Mouse (Mus musculus): ENCODE results near the gene Lrrc73. TPM values are rescaled to one million over a fixed set of nuclear protein-coding genes. Genes with fewer than 3 reads are reported as not detected.

Gene Lrrc73
- polyA plus RNA-seq, 1 experiment from 2014 or later: 0.73 TPM

GRCm38 (mm10) chr17:46275506-46275905 is 22.2 kb downstream of the Lrrc73 start:
- TF ChIP-seq CTCF (IDR thresholded peaks at IDR 0.05; ENCODE audit: low read depth) (no peak), EP300 (optimal IDR thresholded peaks at IDR 0.05) (no peak)
- Histone ChIP-seq H3K9ac (ENCODE audit: low read length) (no peak overlapping the region), H3K4me3 (ENCODE audit: low read depth, low read length) (no peak overlapping the region), H3K27me3 (ENCODE audit: control insufficient read depth, insufficient read depth, low read length) (no peaks in the 10 kb centered on the region), H3K4me2 (replicated peaks; ENCODE audit: low read depth) (no peak overlapping the region), H3K4me1 (replicated peaks; ENCODE audit: control insufficient read depth, insufficient read depth) (no peaks in the 10 kb centered on the region), H3K9me3 (ENCODE audit: control insufficient read depth, low read length) (no peaks in the 10 kb centered on the region), H3K36me3 (ENCODE audit: control insufficient read depth, insufficient read depth, low read length) (peaks cover 9% of the 10 kb centered on the region), H3K27ac (replicated peaks) (no peak overlapping the region)
- 86% methylated on average over 10 of the region's 10 CpGs for WGBS
- DNase-seq (ENCODE audit: low spot score): no peak
- no peak for ATAC-seq (ENCODE audit: low FRiP score, low TSS enrichment)

- DNase-seq (ENCODE audit: low spot score) (no peak), ATAC-seq (ENCODE audit: low FRiP score, low TSS enrichment) (no peak)
- H3K9ac ChIP-seq (ENCODE audit: low read length): no peak overlapping the region
- H3K4me2 ChIP-seq (replicated peaks; ENCODE audit: low read depth): no peak overlapping the region
- H3K27ac ChIP-seq (replicated peaks): 0 out of 2 replicates have a peak overlapping the region, but pooled peaks have one; percentile 30
- H3K27me3 ChIP-seq (ENCODE audit: control insufficient read depth, insufficient read depth, low read length): no peaks in the 10 kb centered on the region
- WGBS: 51% methylated on average over 4 of the region's 4 CpGs
- H3K36me3 ChIP-seq (ENCODE audit: control insufficient read depth, insufficient read depth, low read length): 0 out of 2 replicates have a peak, but pooled peaks cover 3% of the 10 kb centered on the region
- no peak overlapping the region for H3K4me3 ChIP-seq (ENCODE audit: low read depth, low read length)
- no peaks in the 10 kb centered on the region for H3K9me3 ChIP-seq (ENCODE audit: control insufficient read depth, low read length)
- H3K4me1 ChIP-seq (replicated peaks; ENCODE audit: control insufficient read depth, insufficient read depth): no peaks in the 10 kb centered on the region
- TF ChIP-seq EP300 (optimal IDR thresholded peaks at IDR 0.05) (no peak), CTCF (IDR thresholded peaks at IDR 0.05; ENCODE audit: low read depth) (no peak)
Observed at GRCm38 (mm10) chr17:46277586-46277985, 24.3 kb downstream of the Lrrc73 start.

GRCm38 (mm10) chr17:46278011-46278765 is 24.9 kb downstream of the Lrrc73 start:
- H3K4me1 ChIP-seq (replicated peaks; ENCODE audit: control insufficient read depth, insufficient read depth): 0 out of 2 replicates have a peak, but pooled peaks cover 1% of the 10 kb centered on the region

GRCm38 (mm10) chr17:46282483-46283123 is 29.3 kb downstream of the Lrrc73 start, which contains the start of gene Tjap1:
Gene Tjap1 (minus strand): TSS chr17:46283026.
- ATAC-seq (ENCODE audit: low FRiP score, low TSS enrichment) (peak; percentile 98), DNase-seq (ENCODE audit: low spot score) (peak; percentile 96)
- peak within 1 kb of the TSS; percentile 65 for H3K4me3 ChIP-seq (ENCODE audit: low read depth, low read length)
- H3K27me3 ChIP-seq (ENCODE audit: control insufficient read depth, insufficient read depth, low read length): no peaks in the 10 kb centered on the region
- 0 out of 2 replicates have a peak, but pooled peaks cover 2% of the 10 kb centered on the region for H3K4me1 ChIP-seq (replicated peaks; ENCODE audit: control insufficient read depth, insufficient read depth)
- peak within 1 kb of the TSS; percentile 76 for H3K9ac ChIP-seq (ENCODE audit: low read length)
- no peaks in the 10 kb centered on the region for H3K9me3 ChIP-seq (ENCODE audit: control insufficient read depth, low read length)
- TF ChIP-seq EP300 (optimal IDR thresholded peaks at IDR 0.05) (no peak), CTCF (IDR thresholded peaks at IDR 0.05; ENCODE audit: low read depth) (no peak)
- peak within 1 kb of the TSS; percentile 89 for H3K27ac ChIP-seq (replicated peaks)
- H3K4me2 ChIP-seq (replicated peaks; ENCODE audit: low read depth): peak within 1 kb of the TSS; percentile 89
- whole genome bisulfite sequencing: under 1% methylated on average over 37 of the region's 37 CpGs
- H3K36me3 ChIP-seq (ENCODE audit: control insufficient read depth, insufficient read depth, low read length): 0 out of 2 replicates have a peak, but pooled peaks cover 3% of the 10 kb centered on the region

More at GRCm38 (mm10) chr17:46278011-46278765, 24.9 kb downstream of the Lrrc73 start:
- WGBS: 61% methylated on average over 12 of the region's 12 CpGs
- DNase-seq (ENCODE audit: low spot score): no peak
- Histone ChIP-seq H3K9me3 (ENCODE audit: control insufficient read depth, low read length) (no peaks in the 10 kb centered on the region), H3K36me3 (ENCODE audit: control insufficient read depth, insufficient read depth, low read length) (0 out of 2 replicates have a peak, but pooled peaks cover 3% of the 10 kb centered on the region), H3K4me3 (ENCODE audit: low read depth, low read length) (no peak overlapping the region), H3K27ac (replicated peaks) (0 out of 2 replicates have a peak overlapping the region, but pooled peaks have one; percentile 45), H3K9ac (ENCODE audit: low read length) (no peak overlapping the region), H3K27me3 (ENCODE audit: control insufficient read depth, insufficient read depth, low read length) (no peaks in the 10 kb centered on the region), H3K4me2 (replicated peaks; ENCODE audit: low read depth) (no peak overlapping the region)
- no peak for TF ChIP-seq CTCF (IDR thresholded peaks at IDR 0.05; ENCODE audit: low read depth)
- ATAC-seq (ENCODE audit: low FRiP score, low TSS enrichment): no peak

GRCm38 (mm10) chr17:46283140-46283539 is 29.8 kb downstream of the Lrrc73 start:
- Histone ChIP-seq H3K9me3 (ENCODE audit: control insufficient read depth, low read length) (no peaks in the 10 kb centered on the region), H3K4me2 (replicated peaks; ENCODE audit: low read depth) (peak overlapping the region; percentile 89), H3K4me3 (ENCODE audit: low read depth, low read length) (peak overlapping the region; percentile 65), H3K9ac (ENCODE audit: low read length) (no peak overlapping the region), H3K27ac (replicated peaks) (no peak overlapping the region), H3K27me3 (ENCODE audit: control insufficient read depth, insufficient read depth, low read length) (no peaks in the 10 kb centered on the region), H3K4me1 (replicated peaks; ENCODE audit: control insufficient read depth, insufficient read depth) (0 out of 2 replicates have a peak, but pooled peaks cover 2% of the 10 kb centered on the region), H3K36me3 (ENCODE audit: control insufficient read depth, insufficient read depth, low read length) (0 out of 2 replicates have a peak, but pooled peaks cover 3% of the 10 kb centered on the region)
- 0 out of 2 replicates have a peak, but pooled peaks have one; percentile 28 for ATAC-seq (ENCODE audit: low FRiP score, low TSS enrichment)
- 21% methylated on average over 9 of the region's 9 CpGs for WGBS
- DNase-seq (ENCODE audit: low spot score): no peak
- TF ChIP-seq EP300 (optimal IDR thresholded peaks at IDR 0.05): no peak
- TF ChIP-seq CTCF (IDR thresholded peaks at IDR 0.05; ENCODE audit: low read depth): no peak
